Mouse (Mus musculus): ENCODE data around the gene Olfr1359.
"Not testable (repeated sequence)": the region's sequence is repeated elsewhere in the genome, so short reads cannot be mapped to it uniquely, and the experiment has no call there.

Gene Olfr1359

DNA sequence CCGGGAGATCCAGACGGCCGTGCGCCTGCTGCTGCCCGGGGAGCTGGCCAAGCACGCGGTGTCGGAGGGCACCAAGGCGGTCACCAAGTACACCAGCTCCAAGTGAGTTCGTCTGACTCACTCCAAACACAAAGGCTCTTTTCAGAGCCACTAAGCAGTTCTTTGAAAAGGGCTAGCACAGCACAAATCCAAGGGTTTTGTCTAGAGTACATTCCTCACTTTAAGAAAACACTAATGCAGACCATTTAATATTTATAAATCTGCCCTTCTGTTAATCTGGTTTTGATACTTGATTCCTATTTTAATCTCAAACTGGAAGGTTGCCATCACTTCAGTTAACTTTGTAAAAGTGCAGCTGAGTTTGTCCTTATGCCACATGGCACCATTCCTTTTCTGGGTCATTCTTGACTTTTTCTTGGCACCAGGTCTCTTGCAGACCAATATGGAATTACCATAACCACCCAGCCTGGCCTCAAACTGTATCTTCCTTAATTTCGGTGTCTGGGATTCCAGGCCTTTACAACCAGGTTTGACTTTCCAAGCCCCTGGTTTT is 24.5 kb downstream of the Olfr1359 start:
- in situ Hi-C loops (cut with MboI, MseI) = loop anchor here (5.0 to 25.0 kb wide), 3 partner anchors 315 to 1850 kb away; partner anchors contain the start of genes Hist1h2ad, Hist1h2ae, Hist1h2ah and Hist1h2bf

DNA sequence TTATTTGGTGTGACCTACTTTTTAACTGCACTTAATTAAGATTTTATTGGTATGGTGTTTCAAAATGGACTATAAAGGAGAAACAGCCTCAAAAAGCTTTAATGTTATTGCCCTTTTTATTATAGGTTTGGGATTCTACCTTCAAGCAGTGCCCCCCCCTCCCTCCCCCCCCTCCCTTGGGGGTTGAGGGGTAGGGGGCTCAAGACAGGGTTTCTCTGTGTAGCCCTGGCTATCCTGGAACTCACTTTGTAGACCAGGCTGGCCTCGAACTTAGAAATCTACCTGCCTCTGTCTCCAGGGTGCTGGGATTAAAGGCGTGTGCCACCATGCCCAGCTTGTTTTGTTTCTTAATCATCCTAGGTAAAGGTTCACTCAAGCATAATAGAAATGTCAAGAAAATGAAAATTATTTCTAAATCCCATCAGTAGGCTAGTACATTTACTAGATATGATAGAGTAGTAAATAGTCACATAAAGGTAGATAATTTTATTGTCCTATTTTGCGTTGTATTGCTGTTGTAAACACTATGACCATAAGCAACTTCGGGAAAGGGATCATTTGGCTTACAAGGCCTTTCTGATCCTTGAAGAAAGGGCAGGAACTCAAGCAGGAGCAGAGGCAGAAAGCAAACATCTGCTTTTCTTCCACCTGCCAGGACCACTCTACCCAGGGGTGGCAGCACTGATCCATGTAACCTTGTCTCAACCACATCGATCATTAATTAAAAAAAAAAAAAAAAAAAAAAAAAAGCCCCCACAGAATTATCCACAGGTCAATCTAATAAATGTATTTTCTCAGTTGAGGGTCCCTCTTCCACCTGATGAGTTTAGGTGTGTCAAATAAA is 25.3 kb downstream of the Olfr1359 start:
- in situ Hi-C loops (cut with MboI, MseI) = loop anchor here (5.0 to 25.0 kb wide), 3 partner anchors 314 to 1849 kb away; partner anchors contain the start of genes Hist1h2ad, Hist1h2ae, Hist1h2ah and Hist1h2bf

DNA sequence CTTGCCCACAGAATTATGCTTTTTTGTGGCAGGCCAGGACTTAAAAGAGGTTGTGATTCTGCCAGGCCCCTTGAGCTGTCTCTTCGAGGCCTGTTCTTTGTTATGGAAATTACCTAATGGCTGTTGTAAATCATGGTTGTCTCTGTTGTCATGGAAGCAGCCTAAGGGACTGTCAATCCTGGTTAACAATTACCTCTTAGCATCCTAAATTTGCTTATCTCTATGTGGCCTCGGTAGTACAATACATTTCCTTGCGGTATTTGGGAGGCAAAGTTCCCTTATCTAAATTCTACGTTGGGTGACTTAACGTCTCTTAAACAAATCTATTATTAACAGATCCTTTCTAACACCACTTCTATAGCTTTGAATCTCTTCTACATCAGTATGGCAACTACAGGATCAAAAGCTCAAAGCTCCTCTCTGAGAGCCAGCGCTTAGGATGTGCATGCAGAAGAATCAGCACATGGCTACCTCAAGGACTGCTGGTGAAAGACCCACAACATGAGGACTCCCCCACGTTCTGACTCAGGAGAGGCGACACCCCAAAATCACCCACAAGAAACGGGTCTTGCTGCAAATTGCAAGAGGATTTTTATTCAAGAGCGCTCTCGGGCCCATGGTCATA is 30.1 kb downstream of the Olfr1359 start:
- in situ Hi-C loops (cut with MboI, MseI) = no loop called here

DNA sequence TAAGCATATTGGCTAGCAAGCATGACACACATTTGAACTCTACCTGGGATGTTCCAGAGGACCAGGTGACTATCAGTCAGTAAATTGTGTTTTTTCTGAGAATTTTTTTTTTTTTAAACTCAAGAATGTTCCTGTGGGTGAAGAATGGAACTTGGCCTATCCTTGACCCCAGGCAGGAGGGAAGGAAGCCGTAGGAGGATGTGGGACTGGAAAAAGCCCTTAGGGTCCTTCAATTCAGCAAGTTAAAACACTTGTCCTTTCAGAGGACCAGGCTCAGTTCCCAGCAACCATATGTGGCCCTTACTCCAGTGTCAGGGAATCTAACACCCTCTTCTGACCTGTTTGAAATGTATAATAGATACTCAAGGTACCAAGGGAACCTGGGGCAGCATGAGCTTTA is 31.6 kb downstream of the Olfr1359 start:
- in situ Hi-C loops (cut with MboI, MseI) = no loop called here

DNA sequence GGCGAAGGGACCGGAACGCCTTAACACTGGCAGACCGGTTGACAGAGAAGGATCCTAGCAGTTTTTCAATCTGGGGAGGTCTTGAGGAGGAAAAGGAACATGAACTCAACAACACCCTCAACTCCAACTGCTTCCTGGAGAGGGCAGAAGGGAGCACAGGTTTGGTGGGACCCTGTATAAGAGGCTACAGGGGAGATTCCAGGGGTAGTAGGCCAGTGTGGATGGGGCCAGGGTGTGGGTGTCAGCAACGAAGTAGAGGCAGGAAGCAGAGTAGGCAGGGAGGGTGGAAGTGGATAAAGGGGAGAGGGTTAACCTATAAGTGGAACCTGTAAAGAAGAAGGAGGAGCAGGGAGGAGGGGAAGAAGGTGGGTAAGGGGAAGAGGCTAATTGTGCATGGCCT is 35.6 kb downstream of the Olfr1359 start:
- in situ Hi-C loops (cut with MboI, MseI) = no loop called here

DNA sequence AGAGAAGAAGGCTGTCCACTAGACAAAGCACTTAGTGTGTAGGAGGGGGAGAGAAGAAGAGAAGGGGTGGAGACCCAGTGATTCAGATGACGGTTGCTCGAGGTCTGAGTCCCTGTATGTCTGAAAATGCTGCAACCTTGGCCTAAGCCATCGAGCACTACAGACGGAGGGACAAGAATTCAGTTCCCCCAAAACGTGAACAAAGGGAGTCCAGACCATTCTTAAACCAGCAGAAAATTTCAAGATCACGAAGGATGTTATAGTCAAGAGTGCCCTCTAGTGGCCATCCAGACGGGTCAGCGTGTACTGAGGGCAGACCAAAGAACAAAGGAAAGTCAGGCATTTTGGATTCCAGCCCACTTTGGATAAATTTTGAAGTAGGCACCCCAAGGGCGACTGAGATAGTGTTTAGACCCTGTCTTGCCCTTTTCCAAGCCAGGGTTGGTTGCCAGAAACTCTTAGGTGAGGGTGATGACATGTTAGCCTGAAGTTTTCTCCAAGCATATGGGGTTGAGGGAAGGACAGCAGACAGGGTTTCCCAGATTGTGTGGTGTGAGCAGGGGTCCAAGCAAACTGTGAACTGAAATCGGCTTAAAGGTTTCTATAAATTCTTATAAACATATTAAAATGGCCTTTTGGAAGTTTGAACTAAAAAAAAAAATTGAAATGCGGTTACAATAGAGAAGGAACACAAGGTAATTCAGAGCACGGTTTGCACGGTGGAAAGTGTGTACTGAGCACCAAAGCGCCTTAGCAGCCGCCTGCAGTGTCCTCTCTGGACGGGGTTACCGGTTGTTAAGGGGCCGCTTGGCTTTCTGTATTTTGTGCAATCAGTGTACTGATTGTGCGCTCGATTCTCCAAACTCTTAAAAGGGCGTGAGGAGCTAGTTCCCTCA is 36.3 kb downstream of the Olfr1359 start:
- in situ Hi-C loops (cut with MboI, MseI) = no loop called here

DNA sequence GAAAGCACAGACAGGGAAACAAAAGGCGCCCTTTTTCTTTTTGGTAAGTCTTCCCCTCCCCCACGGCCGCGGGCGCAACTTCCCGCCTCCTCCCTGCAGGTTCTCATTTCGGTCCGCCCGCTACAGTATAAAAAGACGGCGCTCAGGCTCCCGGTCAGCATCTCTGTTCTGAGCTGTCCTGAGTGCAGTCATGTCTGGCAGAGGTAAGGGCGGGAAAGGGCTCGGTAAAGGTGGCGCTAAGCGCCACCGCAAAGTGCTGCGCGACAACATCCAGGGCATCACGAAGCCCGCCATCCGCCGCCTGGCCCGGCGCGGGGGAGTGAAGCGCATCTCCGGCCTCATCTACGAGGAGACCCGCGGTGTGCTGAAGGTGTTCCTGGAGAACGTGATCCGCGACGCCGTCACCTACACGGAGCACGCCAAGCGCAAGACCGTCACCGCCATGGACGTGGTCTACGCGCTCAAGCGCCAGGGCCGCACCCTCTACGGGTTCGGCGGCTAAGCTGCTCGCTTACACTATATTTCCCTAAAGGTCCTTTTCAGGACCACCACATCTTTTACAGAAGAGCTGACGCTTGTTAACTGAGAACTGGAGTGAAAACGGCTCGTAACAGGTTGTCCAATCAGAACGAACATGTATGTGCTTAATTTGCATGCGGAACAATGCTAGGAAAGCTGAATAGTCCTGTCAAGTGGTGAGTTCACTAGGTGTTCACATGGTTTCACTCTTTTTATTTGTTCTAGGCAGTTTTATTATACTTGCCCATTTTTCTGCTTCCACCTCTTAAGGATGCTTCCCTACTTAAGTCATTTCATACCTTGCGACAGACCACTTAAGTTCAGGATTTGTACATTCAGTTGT is 37.2 kb downstream of the Olfr1359 start, which contains the start of gene Hist1h4j:
TSS of gene Hist1h4j (plus strand) at position 159 of the 862 bp plus-strand sequence.
- in situ Hi-C loops (cut with MboI, MseI) = loop anchor here (5.0 kb wide), 1 partner anchor 47 kb away; the partner anchor contains the start of genes Hist1h1b and Hist1h3i

DNA sequence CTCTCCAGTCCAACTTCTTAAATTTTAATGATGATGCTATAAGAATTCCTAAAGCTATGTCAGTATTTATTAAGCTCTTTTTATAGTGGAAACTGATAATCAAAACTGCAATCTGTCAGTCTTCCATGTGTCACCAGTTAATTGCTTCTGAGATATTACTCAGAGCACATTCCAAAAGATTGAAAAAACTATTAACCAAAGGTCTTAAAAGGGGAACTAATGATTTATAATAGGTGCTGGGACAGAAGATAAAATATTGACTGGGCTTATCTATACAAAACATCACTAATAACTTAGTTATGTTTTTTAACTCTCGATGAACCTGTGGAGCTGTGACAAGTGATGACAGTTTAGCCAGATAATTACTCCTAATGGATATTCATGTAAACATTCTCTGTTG is 47.1 kb downstream of the Olfr1359 start:
- in situ Hi-C loops (cut with MboI, MseI) = no loop called here

DNA sequence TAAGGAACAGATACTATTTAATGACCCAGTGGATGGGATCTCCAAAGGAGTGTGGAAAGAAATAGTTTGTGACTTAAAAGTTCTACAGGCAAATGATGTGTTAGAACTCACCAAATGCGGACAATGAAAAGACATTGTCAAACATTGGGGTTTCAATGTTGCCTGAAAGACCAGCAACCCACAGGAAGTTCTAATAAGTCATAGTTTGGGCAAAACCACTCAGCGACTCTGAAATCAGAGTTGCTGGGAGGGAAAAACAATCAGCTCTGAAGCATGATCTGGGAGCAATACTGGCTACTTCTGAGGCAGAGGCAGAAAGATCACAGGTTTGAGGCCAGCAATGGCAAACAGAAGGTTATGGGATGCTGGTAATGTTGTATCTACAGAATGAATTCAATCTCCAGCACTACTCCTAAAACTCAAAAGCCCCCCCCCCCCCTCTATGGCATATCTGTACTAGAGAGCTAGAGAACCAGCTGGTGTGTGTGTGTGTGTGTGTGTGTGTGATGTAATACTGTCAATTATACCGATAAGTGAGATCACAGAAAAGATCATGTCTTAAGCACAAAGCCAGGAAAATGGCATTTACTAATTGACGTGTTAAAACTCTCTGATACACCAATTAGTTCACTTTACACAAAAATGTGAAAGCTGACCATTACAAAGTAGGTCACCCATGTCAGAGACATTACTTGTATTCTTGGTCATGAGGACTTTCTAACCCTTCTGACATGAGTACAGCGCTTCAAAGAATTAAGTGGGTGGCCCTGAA is 51.7 kb downstream of the Olfr1359 start:
- in situ Hi-C loops (cut with MboI, MseI) = no loop called here

DNA sequence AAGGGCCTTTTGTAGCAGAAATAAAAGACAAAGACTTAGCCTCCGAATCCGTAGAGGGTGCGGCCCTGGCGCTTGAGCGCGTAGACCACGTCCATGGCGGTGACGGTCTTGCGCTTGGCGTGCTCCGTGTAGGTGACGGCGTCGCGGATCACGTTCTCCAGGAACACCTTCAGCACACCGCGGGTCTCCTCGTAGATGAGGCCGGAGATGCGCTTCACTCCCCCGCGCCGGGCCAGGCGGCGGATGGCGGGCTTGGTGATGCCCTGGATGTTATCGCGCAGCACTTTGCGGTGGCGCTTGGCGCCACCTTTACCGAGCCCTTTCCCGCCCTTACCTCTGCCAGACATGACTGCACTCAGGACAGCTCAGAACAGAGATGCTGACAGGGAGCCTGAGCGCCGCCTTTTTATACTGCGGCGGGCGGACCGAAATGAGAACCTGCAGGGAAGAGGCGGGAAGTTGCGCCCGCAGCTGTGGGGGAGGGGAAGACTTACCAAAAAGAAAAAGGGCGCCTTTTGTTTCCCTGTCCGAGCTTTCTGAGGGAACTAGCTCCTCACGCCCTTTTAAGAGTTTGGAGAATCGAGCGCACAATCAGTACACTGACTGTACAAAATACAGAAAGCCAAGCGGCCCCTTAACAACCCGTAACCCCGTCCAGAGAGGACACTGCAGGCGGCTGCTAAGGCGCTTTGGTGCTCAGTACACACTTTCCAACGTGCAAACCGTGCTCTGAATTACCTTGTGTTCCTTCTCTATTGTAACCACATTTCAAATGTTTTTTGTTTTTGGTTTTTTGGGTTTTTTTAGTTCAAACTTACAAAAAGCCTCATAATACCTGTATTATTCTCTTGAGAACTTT is 52.5 kb downstream of the Olfr1359 start, which contains the start of gene Hist1h4k:
TSS of gene Hist1h4k (minus strand) at position 347 of the 859 bp plus-strand sequence.
- in situ Hi-C loops (cut with MboI, MseI) = not testable (repeated sequence)

DNA sequence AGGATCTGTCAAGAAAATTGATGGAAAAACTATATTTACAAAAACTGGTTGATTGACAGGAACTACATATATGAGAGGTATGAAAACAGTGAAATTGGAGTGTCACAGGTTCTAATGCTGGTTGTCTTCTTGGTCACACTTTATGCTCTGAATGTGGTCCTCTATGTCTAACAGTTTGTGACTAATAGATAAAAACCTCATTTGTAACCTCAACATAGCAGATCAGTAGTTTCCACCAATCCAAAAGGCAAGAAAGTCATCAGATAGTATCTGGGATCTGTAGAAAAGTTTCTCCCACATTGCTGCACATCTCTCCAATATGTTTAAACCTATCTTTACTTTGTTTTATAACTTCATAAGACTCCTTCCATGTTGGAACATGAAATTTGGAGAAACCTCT is 53.5 kb downstream of the Olfr1359 start:
- in situ Hi-C loops (cut with MboI, MseI) = no loop called here

DNA sequence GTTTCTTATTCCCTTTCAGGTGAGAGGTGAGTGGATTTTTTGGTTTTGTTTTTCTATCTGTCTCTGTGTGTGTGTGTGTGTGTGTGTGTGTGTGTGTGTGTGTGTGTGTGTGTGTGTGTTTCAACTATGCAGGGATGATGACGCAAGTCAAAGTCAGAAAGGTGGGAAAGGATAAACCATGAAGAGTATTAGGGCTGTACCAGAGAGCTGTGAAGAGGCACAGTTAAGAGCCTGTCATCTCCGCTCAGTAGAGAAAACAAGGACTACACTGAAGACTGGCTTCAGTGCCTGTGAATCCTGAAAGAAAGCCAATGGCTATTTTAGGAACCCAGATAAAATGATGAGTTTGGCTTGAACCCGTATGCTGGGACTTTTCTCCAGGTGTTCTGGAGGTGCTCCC is 53.9 kb downstream of the Olfr1359 start:
- in situ Hi-C loops (cut with MboI, MseI) = no loop called here

DNA sequence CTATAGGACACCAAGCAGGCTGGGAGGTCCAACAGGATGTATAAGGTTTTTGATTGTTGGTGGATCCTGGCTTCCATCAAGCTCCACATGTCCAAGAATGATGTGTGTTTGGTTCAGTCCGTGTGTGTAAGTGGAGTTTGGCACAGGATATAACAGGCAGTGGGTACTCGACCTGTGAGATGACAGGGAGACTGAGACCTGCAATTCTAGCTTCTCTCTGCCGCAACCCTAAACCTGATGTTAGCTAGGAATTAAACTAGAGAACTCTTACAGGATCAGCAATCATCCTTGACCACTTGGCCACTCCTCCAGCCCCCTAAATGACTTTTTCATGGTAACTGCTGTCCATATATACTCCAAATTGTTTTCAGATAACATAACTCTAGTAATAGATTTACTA is 54.4 kb downstream of the Olfr1359 start:
- in situ Hi-C loops (cut with MboI, MseI) = no loop called here

DNA sequence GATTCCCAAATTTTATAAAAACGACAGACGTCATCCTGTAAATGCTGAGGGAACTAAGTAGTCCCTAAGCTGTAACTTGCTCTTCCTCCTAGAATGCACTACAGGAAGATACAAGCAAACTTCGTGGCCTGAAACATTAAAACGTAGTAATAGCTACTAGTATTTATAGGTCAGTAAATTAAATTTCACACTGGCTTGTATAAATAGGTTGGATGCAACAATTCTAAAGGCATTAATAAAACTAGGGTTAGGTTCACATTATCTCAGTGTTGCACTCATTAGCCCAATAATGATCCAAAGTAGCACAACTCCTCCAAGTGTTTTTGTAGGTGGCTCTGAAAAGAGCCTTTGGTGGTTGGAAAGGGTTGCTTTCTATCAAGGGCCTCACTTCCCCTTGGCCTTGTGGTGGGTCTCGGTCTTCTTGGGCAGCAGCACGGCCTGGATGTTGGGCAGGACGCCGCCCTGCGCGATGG is 55.2 kb downstream of the Olfr1359 start:
- in situ Hi-C loops (cut with MboI, MseI) = no loop called here

DNA sequence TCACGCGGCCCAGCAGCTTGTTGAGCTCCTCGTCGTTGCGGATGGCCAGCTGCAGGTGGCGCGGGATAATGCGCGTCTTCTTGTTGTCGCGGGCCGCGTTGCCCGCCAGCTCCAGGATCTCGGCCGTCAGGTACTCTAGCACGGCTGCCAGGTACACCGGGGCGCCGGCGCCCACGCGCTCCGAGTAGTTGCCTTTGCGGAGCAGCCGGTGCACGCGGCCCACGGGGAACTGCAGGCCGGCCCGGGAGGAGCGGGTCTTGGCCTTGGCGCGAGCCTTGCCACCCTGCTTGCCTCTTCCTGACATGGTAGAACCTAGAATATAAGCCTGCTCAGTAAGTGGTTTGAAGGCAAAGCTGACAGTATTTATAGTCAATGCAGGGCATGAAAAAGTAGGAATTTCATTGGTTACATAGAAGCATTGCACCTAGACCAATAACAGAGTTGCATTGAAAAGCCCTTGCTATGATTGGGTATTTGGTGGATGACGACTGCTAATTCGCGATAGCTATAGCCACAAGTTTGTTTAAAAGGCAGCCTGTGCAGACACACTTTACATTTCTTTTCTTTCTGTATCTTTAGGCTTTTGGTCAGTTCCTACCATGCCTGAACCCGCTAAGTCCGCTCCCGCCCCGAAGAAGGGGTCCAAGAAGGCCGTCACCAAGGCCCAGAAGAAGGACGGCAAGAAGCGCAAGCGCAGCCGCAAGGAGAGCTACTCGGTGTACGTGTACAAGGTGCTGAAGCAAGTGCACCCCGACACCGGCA is 55.8 kb downstream of the Olfr1359 start, which contains the start of the genes Hist1h2ak and Hist1h2bn:
TSS of gene Hist1h2ak (minus strand) at position 304 of the 762 bp plus-strand sequence.
TSS of gene Hist1h2bn (plus strand) at position 600 of the 762 bp plus-strand sequence.
- in situ Hi-C loops (cut with MboI, MseI) = not testable (repeated sequence)

DNA sequence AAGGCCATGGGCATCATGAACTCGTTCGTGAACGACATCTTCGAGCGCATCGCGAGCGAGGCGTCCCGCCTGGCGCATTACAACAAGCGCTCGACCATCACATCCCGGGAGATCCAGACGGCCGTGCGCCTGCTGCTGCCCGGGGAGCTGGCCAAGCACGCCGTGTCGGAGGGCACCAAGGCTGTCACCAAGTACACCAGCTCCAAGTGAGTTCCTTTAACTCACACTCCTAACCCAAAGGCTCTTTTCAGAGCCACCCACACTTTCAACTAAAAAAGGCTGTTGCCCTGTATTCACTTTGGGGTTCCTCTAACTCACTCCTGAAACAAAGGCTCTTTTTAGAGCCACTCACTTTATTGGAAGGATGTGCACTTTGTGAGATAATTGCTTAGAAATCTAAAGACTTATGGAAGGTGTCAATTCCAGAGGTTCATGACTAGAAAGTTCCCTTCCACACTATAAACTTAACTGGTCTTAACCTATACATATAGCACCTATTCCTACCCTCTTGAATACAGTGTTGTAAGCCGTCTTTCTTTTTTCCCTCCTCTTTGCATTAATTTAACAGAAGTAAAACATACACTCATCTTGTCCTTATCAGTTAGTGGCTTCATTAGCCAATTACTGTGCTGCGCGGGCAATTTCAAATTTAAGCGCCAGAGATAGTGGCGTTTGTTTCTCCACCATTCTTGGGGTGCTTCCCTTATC is 56.5 kb downstream of the Olfr1359 start:
- in situ Hi-C loops (cut with MboI, MseI) = not testable (repeated sequence)

DNA sequence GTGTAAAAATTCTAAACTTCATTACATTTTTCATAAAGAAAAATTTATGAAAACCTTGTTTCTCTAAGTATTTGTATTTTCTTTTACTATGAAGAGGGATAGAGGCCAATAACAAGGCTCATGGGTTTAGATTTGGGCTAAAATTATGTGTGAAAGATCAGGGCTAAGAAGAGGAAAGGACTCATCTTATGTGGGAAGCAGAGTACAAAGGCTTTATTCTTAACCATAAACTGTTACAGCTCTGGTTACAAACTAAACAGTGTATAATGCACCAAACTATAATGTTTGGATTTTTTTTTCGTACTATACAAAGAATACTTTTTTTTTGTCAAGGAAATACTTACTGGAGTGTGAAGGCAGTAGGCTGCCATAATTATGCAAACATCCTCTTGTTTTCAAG is 57.8 kb downstream of the Olfr1359 start:
- in situ Hi-C loops (cut with MboI, MseI) = no loop called here

Data from T-helper 1 cell (primary cell).